Comparison of ENCODE assay signal across 24 mouse cellular contexts in genomic region chr2:141551701-141552100, GRCm38 (mm10).
"Had no signal": no experiment of that assay in that cellular context is flagged by ENCODE, and none has a peak within 500 bp of the region (broad histone marks: within the 10 kb centered on the region; RNA-seq: fewer than 3 reads in every experiment).

No protein-coding gene starts in this region.

- ATAC-seq: liver, embryonic 12.5 days; midbrain, embryonic 13.5 days; midbrain, embryonic 16.5 days had no signal

- H3K9ac ChIP-seq: limb, embryonic 13.5 days; liver, embryonic 12.5 days; liver, embryonic 15.5 days; lung, embryonic 15.5 days; midbrain, embryonic 13.5 days; neural tube, embryonic 13.5 days; stomach, embryonic 15.5 days had no signal

- H3K27me3 ChIP-seq: liver, embryonic 12.5 days; liver, embryonic 15.5 days; lung, embryonic 15.5 days; megakaryocyte, embryonic 14.5 days; midbrain, embryonic 13.5 days; neural tube, embryonic 13.5 days; stomach, embryonic 15.5 days had no signal

- H3K4me2 ChIP-seq: limb, embryonic 13.5 days; liver, embryonic 12.5 days; liver, embryonic 15.5 days; lung, embryonic 15.5 days; midbrain, embryonic 13.5 days; neural tube, embryonic 13.5 days; stomach, embryonic 15.5 days had no signal

- DNase-seq: kidney, adult 8-10 months; kidney, postnatal 25 days; layer of hippocampus, postnatal 36 days; liver; lung, adult 18-20 months; lung, postnatal 10 days; lung, postnatal 36 days; retina, postnatal 1 day; right cerebral cortex, postnatal 25 days; spleen, adult 18-20 months; thymus, postnatal 25 days had no signal

- H3K27ac ChIP-seq: kidney, postnatal 0 days; limb, embryonic 10.5 days; limb, embryonic 13.5 days; liver, embryonic 12.5 days; liver, embryonic 15.5 days; lung, embryonic 15.5 days; midbrain, embryonic 10.5 days; midbrain, embryonic 13.5 days; neural tube, embryonic 13.5 days; stomach, embryonic 15.5 days had no signal

- H3K4me3 ChIP-seq: limb, embryonic 10.5 days; limb, embryonic 13.5 days; liver, embryonic 12.5 days; liver, embryonic 15.5 days; lung, embryonic 15.5 days; megakaryocyte, embryonic 14.5 days; midbrain, embryonic 10.5 days; midbrain, embryonic 13.5 days; myocyte; neural tube, embryonic 13.5 days; stomach, embryonic 15.5 days had no signal

- H3K4me1 ChIP-seq: liver, embryonic 12.5 days; liver, embryonic 15.5 days; lung, embryonic 15.5 days; megakaryocyte, embryonic 14.5 days; midbrain, embryonic 10.5 days; midbrain, embryonic 13.5 days; neural tube, embryonic 13.5 days; stomach, embryonic 15.5 days had no signal

- H3K36me3 ChIP-seq: limb, embryonic 10.5 days; limb, embryonic 13.5 days; liver, embryonic 12.5 days; liver, embryonic 15.5 days; lung, embryonic 15.5 days; midbrain, embryonic 10.5 days; midbrain, embryonic 13.5 days; neural tube, embryonic 13.5 days; stomach, embryonic 15.5 days had no signal

- H3K9me3 ChIP-seq: limb, embryonic 10.5 days; limb, embryonic 13.5 days; liver, embryonic 12.5 days; liver, embryonic 15.5 days; lung, embryonic 15.5 days; megakaryocyte, embryonic 14.5 days; midbrain, embryonic 10.5 days; midbrain, embryonic 13.5 days; neural tube, embryonic 13.5 days; stomach, embryonic 15.5 days had no signal
